Mouse (Mus musculus) small intestine, adult 2 months (tissue): Measurements from ENCODE around the gene Ttc28.

Source experiments
- CTCF ChIP-seq: fragments of 200-500 bp; IDR thresholded peaks from 2 replicates; pipeline ENCODE4 v1.5.1; 2012; ENCODE audit warnings: low read depth, mild to moderate bottlenecking, control low read depth, inconsistent platforms, low read length, moderate library complexity, mixed read lengths; ENCODE audit not compliant: insufficient replicate concordance, insufficient read length; ENCODE audit errors: extremely low read depth
- POLR2A ChIP-seq: fragments of 200-500 bp; IDR thresholded peaks from 2 replicates; pipeline ENCODE4 v1.6.1; 2012; ENCODE audit warnings: low read depth, mild to moderate bottlenecking, control low read depth, inconsistent platforms, low read length, moderate library complexity

- no peak for TF ChIP-seq CTCF
- no peak for TF ChIP-seq POLR2A
Measured at GRCm38 (mm10) chr5:110857091-110857490, 22.5 kb upstream of the Ttc28 start.
